Mouse (Mus musculus): ENCODE data around the gene Gm6525. TPM values are rescaled to one million over a fixed set of nuclear protein-coding genes. Genes with fewer than 3 reads are reported as not detected.

Gm6525 gene
- polyA plus RNA-seq (2015; fragmentation: Nextera tagmentation; extraction: Ambion mirVana), result 1.7 and 2.0 TPM in 2 replicates

GRCm38 (mm10) chr3:84173581-84174154, at the start of gene Gm6525:
TSS of gene Gm6525 (plus strand) at chr3:84174104.

GRCm38 (mm10) chr3:84155558-84156006, 18.3 kb upstream of the Gm6525 start, which contains the start of gene Mnd1:
TSS of gene Mnd1 (minus strand) at chr3:84155786.

Other genes starting within 250 kb of the Gm6525 start
- gene Tmem131l, start 133.9 kb upstream of the Gm6525 start, polyA plus RNA-seq (2015; fragmentation: Nextera tagmentation; extraction: Ambion mirVana), result 16.4 and 22.4 TPM in 2 replicates
- gene Mnd1, start 18.3 kb upstream of the Gm6525 start, polyA plus RNA-seq (2015; fragmentation: Nextera tagmentation; extraction: Ambion mirVana), result 1.7 and 2.4 TPM in 2 replicates
- gene Trim2, start 132.8 kb downstream of the Gm6525 start, polyA plus RNA-seq (2015; fragmentation: Nextera tagmentation; extraction: Ambion mirVana), result 101 and 124 TPM in 2 replicates